Mouse (Mus musculus) neural tube, embryonic 11.5 days (tissue): ENCODE data around the gene Hps1. TPM values are rescaled to one million over a fixed set of nuclear protein-coding genes. Genes with fewer than 3 reads are reported as not detected.

Experiments used
- ATAC-seq: fragments of 200-750 bp; cut with Nextera tagmentation; 2 replicates; pipeline ENCODE4 v1.8.0; 2017; ENCODE audit warnings: moderate number of reproducible peaks, mild to moderate bottlenecking, moderate TSS enrichment, moderate library complexity; ENCODE audit not compliant: insufficient read depth, low FRiP score, low TSS enrichment
- DNase-seq: peaks from one replicate; pipeline ENCODE4 v3.0.0-alpha.2; 2015; ENCODE audit warnings: low spot score
- H3K27ac ChIP-seq: fragments of 300-500 bp; sonication (generic); 2 replicates; pipeline ENCODE4 v1.5.1; 2014; ENCODE audit warnings: low read depth, mild to moderate bottlenecking, low read length
- H3K27me3 ChIP-seq: fragments of 300-500 bp; sonication (generic); 2 replicates; pipeline ENCODE4 v1.6.1; 2014; ENCODE audit warnings: mild to moderate bottlenecking, low read length, mixed read lengths; ENCODE audit not compliant: control insufficient read depth, insufficient read depth
- H3K36me3 ChIP-seq: fragments of 300-500 bp; sonication (generic); 2 replicates; pipeline ENCODE4 v1.6.1; 2014; ENCODE audit warnings: mild to moderate bottlenecking, low read length, moderate library complexity, mixed read lengths; ENCODE audit not compliant: control insufficient read depth, insufficient read depth
- H3K4me1 ChIP-seq: fragments of 300-500 bp; sonication (generic); 2 replicates; pipeline ENCODE4 v1.6.1; 2014; ENCODE audit warnings: low read length, mixed read lengths; ENCODE audit not compliant: control insufficient read depth, insufficient read depth
- H3K4me2 ChIP-seq: fragments of 300-500 bp; sonication (generic); 2 replicates; pipeline ENCODE4 v1.6.1; 2014; ENCODE audit warnings: low read depth, mild to moderate bottlenecking, moderate library complexity
- H3K4me3 ChIP-seq: fragments of 300-500 bp; sonication (generic); 2 replicates; pipeline ENCODE4 v1.5.1; 2014; ENCODE audit warnings: low read depth, low read length
- H3K9ac ChIP-seq: fragments of 300-500 bp; sonication (generic); 2 replicates; pipeline ENCODE4 v1.6.1; 2014; ENCODE audit warnings: mild to moderate bottlenecking, low read length
- H3K9me3 ChIP-seq: fragments of 300-500 bp; sonication (generic); 2 replicates; pipeline ENCODE4 v1.6.1; 2016; ENCODE audit warnings: low read length; ENCODE audit not compliant: control insufficient read depth
- WGBS: fragments of 180-500 bp; shearing (Covaris S2); extraction: QIAGEN DNeasy Blood & Tissue Kit; methylation state at CpG from one replicate; pipeline ENCODE4 v1.1.7; 2014; 5-methylcytosine and 5-hydroxymethylcytosine counted together
- polyA plus RNA-seq: library from polyadenylated mRNA; unstranded; fragments of >200 nt; fragmentation: Nextera tagmentation; extraction: Ambion mirVana; gene quantifications from 2 replicates; pipeline ENCODE4 v1.2.1, GENCODE M21; 2014

Gene Hps1
- polyA plus RNA-seq, 1 experiment from 2014 or later, result 14.2 TPM

GRCm38 (mm10) chr19:42737753-42738152 lies 42.0 kb downstream of the Hps1 start:
- ATAC-seq, result no peak
- DNase-seq, result no peak
- Histone ChIP-seq H3K4me2 (no peak overlapping the region), H3K4me3 (no peak overlapping the region), H3K9me3 (no peaks in the 10 kb centered on the region), H3K4me1 (no peaks in the 10 kb centered on the region), H3K27ac (no peak overlapping the region), H3K9ac (no peak overlapping the region), H3K27me3 (no peaks in the 10 kb centered on the region), H3K36me3 (no peaks in the 10 kb centered on the region)
- 69% methylated on average over 9 of the region's 9 CpGs for WGBS

DNA sequence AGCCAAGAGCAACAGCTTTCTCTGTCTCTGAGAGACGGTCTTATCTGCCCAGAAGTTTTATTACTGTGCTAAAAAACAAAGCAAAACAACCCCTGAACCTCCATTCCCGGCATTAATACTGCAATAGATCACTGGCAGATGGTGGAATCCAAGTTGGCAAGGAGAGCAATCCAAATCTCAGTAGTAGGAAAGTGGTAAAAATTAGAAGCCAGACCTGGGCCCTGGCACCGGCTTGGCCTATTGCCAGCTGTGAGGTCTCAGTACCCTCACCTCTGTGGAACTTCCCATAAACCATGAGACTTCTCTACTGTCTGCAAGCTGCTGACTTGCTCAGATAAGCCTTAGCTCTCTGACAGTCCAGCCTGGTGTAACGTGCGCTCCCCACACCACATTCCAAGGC lies 44.8 kb downstream of the Hps1 start:
- no peak overlapping the region for H3K27ac ChIP-seq
- no peaks in the 10 kb centered on the region for H3K9me3 ChIP-seq
- no peak overlapping the region for H3K9ac ChIP-seq
- no peaks in the 10 kb centered on the region for H3K36me3 ChIP-seq
- no peaks in the 10 kb centered on the region for H3K4me1 ChIP-seq
- 83% methylated on average over 5 of the region's 5 CpGs for WGBS
- DNase-seq, result no peak
- no peaks in the 10 kb centered on the region for H3K27me3 ChIP-seq
- no peak overlapping the region for H3K4me3 ChIP-seq
- no peak overlapping the region for H3K4me2 ChIP-seq
- no peak for ATAC-seq

DNA sequence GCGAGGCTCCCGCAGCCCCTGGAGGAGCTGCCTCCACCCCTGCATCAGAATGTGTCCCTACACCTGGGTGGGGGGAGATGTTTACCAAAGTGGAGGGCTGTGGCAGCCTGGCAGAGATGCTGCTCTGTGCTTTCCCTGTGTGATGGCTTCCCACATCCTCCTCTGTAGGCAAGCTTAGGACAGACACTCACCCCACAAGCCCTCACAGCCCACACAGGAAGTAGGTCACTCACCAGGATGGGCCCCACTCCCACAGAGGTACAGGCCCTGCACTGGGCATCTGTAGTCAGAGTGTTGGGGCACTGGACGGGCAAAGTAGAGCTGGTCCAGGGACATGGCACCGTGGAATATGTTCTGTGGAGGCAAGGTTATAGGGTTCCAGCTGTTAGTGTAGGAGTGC lies 52.4 kb downstream of the Hps1 start:
- no peak overlapping the region for H3K4me2 ChIP-seq
- 91% methylated on average over 4 of the region's 4 CpGs for WGBS

DNA sequence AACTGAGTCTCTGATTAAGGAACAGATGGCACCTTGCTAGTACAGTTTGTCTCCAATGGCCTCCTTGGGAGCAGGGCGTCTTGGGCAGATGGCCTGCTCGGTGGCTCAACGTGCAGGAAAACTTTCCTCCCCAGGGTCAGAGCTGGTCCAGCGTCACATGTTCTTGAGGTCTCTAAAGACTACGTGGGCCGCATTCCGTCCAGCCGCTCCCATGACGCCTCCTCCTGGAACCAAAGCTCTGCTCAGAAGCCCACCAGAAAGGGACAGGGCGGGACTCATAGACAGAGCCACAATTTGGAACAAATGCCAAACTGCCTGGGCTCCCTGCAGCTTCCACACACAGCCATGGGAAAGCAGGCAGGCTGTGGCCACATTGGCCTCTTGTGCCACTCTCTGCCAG lies 53.0 kb downstream of the Hps1 start:
- H3K9me3 ChIP-seq, result no peaks in the 10 kb centered on the region
- no peak overlapping the region for H3K27ac ChIP-seq
- WGBS, result 78% methylated on average over 10 of the region's 10 CpGs
- ATAC-seq (no peak), DNase-seq (no peak)
- H3K4me3 ChIP-seq, result no peak overlapping the region
- H3K36me3 ChIP-seq, result no peaks in the 10 kb centered on the region
- H3K4me2 ChIP-seq, result no peak overlapping the region
- no peaks in the 10 kb centered on the region for H3K27me3 ChIP-seq
- no peak overlapping the region for H3K9ac ChIP-seq
- peaks cover 5% of the 10 kb centered on the region for H3K4me1 ChIP-seq

More for the DNA sequence above, 52.4 kb downstream of the Hps1 start:
- Histone ChIP-seq H3K9ac (no peak overlapping the region), H3K36me3 (no peaks in the 10 kb centered on the region), H3K27me3 (no peaks in the 10 kb centered on the region), H3K27ac (no peak overlapping the region), H3K9me3 (no peaks in the 10 kb centered on the region), H3K4me1 (peaks cover 3% of the 10 kb centered on the region), H3K4me3 (no peak overlapping the region)
- DNase-seq (no peak), ATAC-seq (no peak)

DNA sequence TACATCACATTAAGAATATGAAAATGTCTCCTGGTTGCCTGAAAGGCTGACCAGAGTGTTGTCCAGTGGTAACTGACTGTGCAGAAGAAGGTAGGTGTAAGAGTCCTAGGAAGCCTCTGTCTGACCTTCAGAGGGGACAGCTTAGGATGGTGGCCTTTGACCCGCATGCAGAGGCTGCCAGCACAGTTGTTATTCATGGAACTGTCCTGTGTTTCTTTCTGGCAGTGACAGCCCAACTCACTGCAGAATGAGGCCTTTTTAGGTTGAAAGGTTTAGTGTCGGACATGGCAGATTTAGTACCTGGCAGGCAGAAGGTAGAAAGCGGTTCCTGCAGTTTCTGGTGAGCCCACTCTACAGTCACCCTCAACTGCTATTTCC lies 53.8 kb downstream of the Hps1 start:
- Histone ChIP-seq H3K9ac (no peak overlapping the region), H3K4me2 (no peak overlapping the region), H3K27me3 (no peaks in the 10 kb centered on the region), H3K4me3 (no peak overlapping the region), H3K27ac (no peak overlapping the region), H3K4me1 (peaks cover 5% of the 10 kb centered on the region), H3K36me3 (no peaks in the 10 kb centered on the region), H3K9me3 (no peaks in the 10 kb centered on the region)
- WGBS, result 51% methylated on average over 3 of the region's 3 CpGs
- ATAC-seq (no peak), DNase-seq (no peak)

GRCm38 (mm10) chr19:42725056-42725972 lies 54.5 kb downstream of the Hps1 start:
- Histone ChIP-seq H3K4me1 (peaks cover 5% of the 10 kb centered on the region), H3K36me3 (no peaks in the 10 kb centered on the region), H3K4me3 (no peak overlapping the region), H3K9me3 (no peaks in the 10 kb centered on the region), H3K9ac (no peak overlapping the region), H3K27me3 (no peaks in the 10 kb centered on the region), H3K27ac (no peak overlapping the region), H3K4me2 (no peak overlapping the region)
- 44% methylated on average over 16 of the region's 16 CpGs for WGBS
- DNase-seq (no peak), ATAC-seq (no peak)

DNA sequence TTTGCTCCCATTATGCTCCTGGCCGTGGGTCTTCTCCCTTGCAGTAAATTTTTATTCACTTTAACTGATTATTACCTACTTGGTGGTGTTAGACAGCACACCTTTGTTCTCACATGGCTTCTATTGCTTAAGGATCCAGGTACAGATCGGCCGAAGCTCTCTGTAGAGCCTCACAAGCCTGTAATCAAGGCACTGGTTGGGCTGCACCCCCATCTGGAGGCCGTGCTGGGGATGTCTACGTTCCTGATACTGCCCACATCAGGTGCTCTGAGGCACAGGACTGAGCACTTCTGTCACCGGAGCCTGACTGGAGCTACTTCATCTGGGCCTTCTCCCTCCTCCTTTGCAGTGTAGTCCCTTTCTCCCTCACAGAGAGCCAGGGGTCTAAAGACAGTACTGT lies 56.5 kb downstream of the Hps1 start:
- Histone ChIP-seq H3K27ac (no peak overlapping the region), H3K9me3 (no peaks in the 10 kb centered on the region), H3K4me2 (no peak overlapping the region), H3K4me3 (no peak overlapping the region), H3K9ac (no peak overlapping the region), H3K36me3 (no peaks in the 10 kb centered on the region), H3K4me1 (peaks cover 5% of the 10 kb centered on the region), H3K27me3 (no peaks in the 10 kb centered on the region)
- DNase-seq (no peak), ATAC-seq (no peak)
- 80% methylated on average over 6 of the region's 6 CpGs for WGBS

DNA sequence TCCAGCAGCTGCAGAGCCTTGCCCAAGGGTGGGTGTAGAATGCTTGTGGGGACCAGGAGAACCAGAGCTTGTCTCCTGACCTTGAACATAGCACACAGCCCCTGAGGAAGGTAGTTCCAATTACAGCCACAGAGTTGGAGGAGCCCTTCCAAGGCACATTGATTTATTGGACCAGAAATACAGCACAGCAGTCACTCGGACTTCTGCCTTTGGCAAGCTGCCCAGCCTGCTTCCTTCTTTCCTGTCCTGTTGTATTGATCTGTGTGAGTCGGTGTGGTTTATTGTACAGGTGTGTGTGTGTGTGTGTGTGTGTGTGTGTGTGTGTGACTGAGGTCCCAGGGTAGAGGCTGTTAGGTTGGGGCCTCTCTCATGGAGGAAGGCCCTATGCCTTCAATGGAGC lies 57.3 kb downstream of the Hps1 start:
- Histone ChIP-seq H3K4me1 (peaks cover 5% of the 10 kb centered on the region), H3K36me3 (no peaks in the 10 kb centered on the region), H3K27ac (no peak overlapping the region), H3K4me3 (no peak overlapping the region), H3K9ac (no peak overlapping the region), H3K9me3 (no peaks in the 10 kb centered on the region), H3K4me2 (no peak overlapping the region), H3K27me3 (no peaks in the 10 kb centered on the region)
- ATAC-seq (no peak), DNase-seq (no peak)
- WGBS, result 24% methylated on average over 2 of the region's 2 CpGs

- no peak for ATAC-seq
- H3K4me1 ChIP-seq, result 0 out of 2 replicates have a peak, but pooled peaks cover 2% of the 10 kb centered on the region
- no peak for DNase-seq
- no peak overlapping the region for H3K9ac ChIP-seq
- no peaks in the 10 kb centered on the region for H3K27me3 ChIP-seq
- 84% methylated on average over 3 of the region's 3 CpGs for WGBS
- H3K4me3 ChIP-seq, result no peak overlapping the region
- no peaks in the 10 kb centered on the region for H3K9me3 ChIP-seq
- H3K27ac ChIP-seq, result no peak overlapping the region
- H3K4me2 ChIP-seq, result no peak overlapping the region
- no peaks in the 10 kb centered on the region for H3K36me3 ChIP-seq
Measured at GRCm38 (mm10) chr19:42718101-42718500, 61.7 kb downstream of the Hps1 start.
